Mouse (Mus musculus) limb, embryonic 14.5 days (tissue): Measurements from ENCODE around the gene Scamp4. TPM values are rescaled to one million over a fixed set of nuclear protein-coding genes. Genes with fewer than 3 reads are reported as not detected.
A peak's percentile ranks its signal among the peaks of the same experiment; 100 is the strongest.

ENCODE experiments used
- ATAC-seq: fragments of 200-750 bp; cut with Nextera tagmentation; 2 replicates; pipeline ENCODE4 v1.8.0; 2017; ENCODE audit warnings: low read depth, moderate number of reproducible peaks, moderate TSS enrichment; ENCODE audit not compliant: low FRiP score
- DNase-seq: peaks from one replicate; pipeline ENCODE4 v3.0.0-alpha.2; 2015; ENCODE audit warnings: low spot score
- H3K27ac ChIP-seq: fragments of 300-500 bp; sonication (generic); replicated peaks from 2 replicates; pipeline ENCODE4 v1.5.1; 2014; ENCODE audit warnings: low read depth, mild to moderate bottlenecking, low read length, moderate library complexity, mixed read lengths
- H3K27me3 ChIP-seq: fragments of 300-500 bp; sonication (generic); 2 replicates; pipeline ENCODE4 v1.6.1; 2014; ENCODE audit warnings: low read length, mixed read lengths; ENCODE audit not compliant: control insufficient read depth, insufficient read depth
- H3K36me3 ChIP-seq: fragments of 300-500 bp; sonication (generic); 2 replicates; pipeline ENCODE4 v1.6.1; 2014; ENCODE audit warnings: mild to moderate bottlenecking, low read length, moderate library complexity, mixed read lengths; ENCODE audit not compliant: control insufficient read depth, insufficient read depth
- H3K4me1 ChIP-seq: fragments of 300-500 bp; sonication (generic); 2 replicates; pipeline ENCODE4 v1.6.1; 2014; ENCODE audit warnings: antibody characterized with exemption, low read length, mixed read lengths; ENCODE audit not compliant: control insufficient read depth, insufficient read depth
- H3K4me2 ChIP-seq: fragments of 300-500 bp; sonication (generic); replicated peaks from 2 replicates; pipeline ENCODE4 v1.6.1; 2014; ENCODE audit warnings: low read depth, mild to moderate bottlenecking, low read length, moderate library complexity; ENCODE audit not compliant: severe bottlenecking
- H3K4me3 ChIP-seq: fragments of 300-500 bp; sonication (generic); replicated peaks from 2 replicates; pipeline ENCODE4 v1.5.1; 2014; ENCODE audit warnings: low read length
- H3K9ac ChIP-seq: fragments of 300-500 bp; sonication (generic); 2 replicates; pipeline ENCODE4 v1.6.1; 2014; ENCODE audit warnings: mild to moderate bottlenecking, low read depth, low read length, moderate library complexity; ENCODE audit not compliant: severe bottlenecking
- H3K9me3 ChIP-seq: fragments of 300-500 bp; sonication (generic); 2 replicates; pipeline ENCODE4 v1.6.1; 2016; ENCODE audit warnings: low read length; ENCODE audit not compliant: control insufficient read depth
- POLR2A ChIP-seq: fragments of 200-500 bp; IDR thresholded peaks from 2 replicates; pipeline ENCODE4 v1.8.0; 2012; ENCODE audit warnings: inconsistent platforms, mild to moderate bottlenecking, moderate library complexity, borderline replicate concordance; ENCODE audit not compliant: insufficient read depth, insufficient read length; ENCODE audit errors: extremely low read depth
- WGBS: fragments of 180-500 bp; shearing (Covaris S2); extraction: QIAGEN DNeasy Blood & Tissue Kit; methylation state at CpG from one replicate; pipeline ENCODE4 v1.1.7; 2014; 5-methylcytosine and 5-hydroxymethylcytosine counted together
- polyA plus RNA-seq, 2 experiments: library from polyadenylated mRNA; depleted of rRNA in 1 of 2; stranded (reverse) in 1 of 2; unstranded in 1 of 2; fragments of >200 nt; fragmentation: Nextera tagmentation in 1 of 2; extraction: Ambion mirVana in 1 of 2; gene quantifications; 2 replicates each; pipeline versions ENCODE4 v1.2.1 to v1.2.3; 2012 to 2014

Gene Scamp4
- polyA plus RNA-seq, 2 experiments: 83.1 to 91.4 TPM

- H3K27ac ChIP-seq: no peak overlapping the region
- TF ChIP-seq POLR2A: no peak
- no peaks in the 10 kb centered on the region for H3K27me3 ChIP-seq
- ATAC-seq: no peak
- no peak overlapping the region for H3K4me3 ChIP-seq
- H3K9ac ChIP-seq: no peak overlapping the region
- DNase-seq: no peak
- H3K36me3 ChIP-seq: peaks cover 70% of the 10 kb centered on the region
- no peak overlapping the region for H3K4me2 ChIP-seq
- H3K9me3 ChIP-seq: no peaks in the 10 kb centered on the region
- H3K4me1 ChIP-seq: peaks cover 7% of the 10 kb centered on the region
- 79% methylated on average over 3 of the region's 3 CpGs for WGBS
Measured at GRCm38 (mm10) chr10:80608435-80608834, 5.8 kb downstream of the Scamp4 start.

DNA sequence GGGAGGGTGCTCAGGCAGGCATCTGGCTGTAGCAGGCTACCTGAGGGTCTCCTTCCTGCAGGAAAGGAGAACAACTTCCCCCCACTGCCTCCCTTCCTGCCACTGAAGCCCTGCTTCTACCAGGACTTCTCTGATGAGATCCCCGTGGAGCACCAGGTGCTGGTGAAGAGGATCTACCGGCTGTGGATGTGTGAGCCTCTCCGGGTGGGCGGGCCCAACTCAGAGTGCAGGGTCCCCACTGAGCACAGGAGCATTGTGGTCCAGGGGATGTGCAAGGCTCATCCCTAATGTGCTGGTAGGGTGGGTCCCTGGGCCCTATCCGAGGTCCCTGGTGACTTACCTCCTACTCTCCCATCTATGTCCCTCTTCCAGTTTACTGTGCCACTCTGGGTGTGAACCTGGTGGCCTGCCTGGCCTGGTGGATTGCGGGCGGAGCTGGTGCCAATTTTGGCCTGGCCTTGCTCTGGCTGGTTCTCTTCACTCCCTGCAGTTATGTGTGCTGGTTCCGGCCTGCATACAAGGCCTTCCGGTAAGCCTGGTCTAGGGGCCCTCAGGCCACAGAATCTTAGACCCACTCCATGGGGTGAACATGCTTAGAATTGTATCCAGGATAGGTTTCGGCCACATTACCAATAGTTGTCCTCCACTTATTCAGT, 6.7 kb downstream of the Scamp4 start:
- Histone ChIP-seq H3K4me1 (no peaks in the 10 kb centered on the region), H3K4me2 (no peak overlapping the region), H3K27ac (no peak overlapping the region), H3K9me3 (no peaks in the 10 kb centered on the region), H3K36me3 (peaks cover 78% of the 10 kb centered on the region), H3K27me3 (no peaks in the 10 kb centered on the region), H3K9ac (no peak overlapping the region), H3K4me3 (no peak overlapping the region)
- ATAC-seq (no peak), DNase-seq (no peak)
- 92% methylated on average over 10 of the region's 10 CpGs for WGBS
- TF ChIP-seq POLR2A: no peak

GRCm38 (mm10) chr10:80610116-80610785, 7.6 kb downstream of the Scamp4 start:
- no peak overlapping the region for H3K4me3 ChIP-seq
- no peak overlapping the region for H3K27ac ChIP-seq
- 93% methylated on average over 9 of the region's 9 CpGs for WGBS
- no peak for TF ChIP-seq POLR2A
- no peak overlapping the region for H3K4me2 ChIP-seq
- ATAC-seq (no peak), DNase-seq (no peak)
- no peaks in the 10 kb centered on the region for H3K27me3 ChIP-seq
- H3K4me1 ChIP-seq: no peaks in the 10 kb centered on the region
- peaks cover 87% of the 10 kb centered on the region for H3K36me3 ChIP-seq
- H3K9ac ChIP-seq: no peak overlapping the region
- no peaks in the 10 kb centered on the region for H3K9me3 ChIP-seq

GRCm38 (mm10) chr10:80611024-80611423, 8.4 kb downstream of the Scamp4 start:
- peak; percentile 23 for DNase-seq
- Histone ChIP-seq H3K4me1 (no peaks in the 10 kb centered on the region), H3K9ac (no peak overlapping the region), H3K36me3 (peaks cover 92% of the 10 kb centered on the region), H3K9me3 (no peaks in the 10 kb centered on the region), H3K4me2 (no peak overlapping the region), H3K27ac (no peak overlapping the region), H3K4me3 (no peak overlapping the region), H3K27me3 (no peaks in the 10 kb centered on the region)
- no peak for ATAC-seq
- 65% methylated on average over 4 of the region's 4 CpGs for WGBS
- no peak for TF ChIP-seq POLR2A

- 97% methylated on average over 3 of the region's 3 CpGs for WGBS
Measured at GRCm38 (mm10) chr10:80611905-80612304, 9.2 kb downstream of the Scamp4 start.

More at GRCm38 (mm10) chr10:80611905-80612304, 9.2 kb downstream of the Scamp4 start:
- ATAC-seq (no peak), DNase-seq (no peak)
- Histone ChIP-seq H3K4me2 (no peak overlapping the region), H3K9me3 (no peaks in the 10 kb centered on the region), H3K27me3 (no peaks in the 10 kb centered on the region), H3K36me3 (peaks cover 87% of the 10 kb centered on the region), H3K9ac (no peak overlapping the region), H3K4me1 (no peaks in the 10 kb centered on the region), H3K27ac (no peak overlapping the region), H3K4me3 (no peak overlapping the region)
- no peak for TF ChIP-seq POLR2A
